Mouse (Mus musculus) neural tube, embryonic 11.5 days (tissue): ENCODE data around the gene Nt5c3. TPM values are rescaled to one million over a fixed set of nuclear protein-coding genes. Genes with fewer than 3 reads are reported as not detected.

Experiments
- ATAC-seq: fragments of 200-750 bp; cut with Nextera tagmentation; 2 replicates; pipeline ENCODE4 v1.8.0; 2017; ENCODE audit warnings: moderate number of reproducible peaks, mild to moderate bottlenecking, moderate TSS enrichment, moderate library complexity; ENCODE audit not compliant: insufficient read depth, low FRiP score, low TSS enrichment
- DNase-seq: peaks from one replicate; pipeline ENCODE4 v3.0.0-alpha.2; 2015; ENCODE audit warnings: low spot score
- H3K27ac ChIP-seq: fragments of 300-500 bp; sonication (generic); 2 replicates; pipeline ENCODE4 v1.5.1; 2014; ENCODE audit warnings: low read depth, mild to moderate bottlenecking, low read length
- H3K27me3 ChIP-seq: fragments of 300-500 bp; sonication (generic); 2 replicates; pipeline ENCODE4 v1.6.1; 2014; ENCODE audit warnings: mild to moderate bottlenecking, low read length, mixed read lengths; ENCODE audit not compliant: control insufficient read depth, insufficient read depth
- H3K36me3 ChIP-seq: fragments of 300-500 bp; sonication (generic); 2 replicates; pipeline ENCODE4 v1.6.1; 2014; ENCODE audit warnings: mild to moderate bottlenecking, low read length, moderate library complexity, mixed read lengths; ENCODE audit not compliant: control insufficient read depth, insufficient read depth
- H3K4me1 ChIP-seq: fragments of 300-500 bp; sonication (generic); 2 replicates; pipeline ENCODE4 v1.6.1; 2014; ENCODE audit warnings: low read length, mixed read lengths; ENCODE audit not compliant: control insufficient read depth, insufficient read depth
- H3K4me2 ChIP-seq: fragments of 300-500 bp; sonication (generic); 2 replicates; pipeline ENCODE4 v1.6.1; 2014; ENCODE audit warnings: low read depth, mild to moderate bottlenecking, moderate library complexity
- H3K4me3 ChIP-seq: fragments of 300-500 bp; sonication (generic); 2 replicates; pipeline ENCODE4 v1.5.1; 2014; ENCODE audit warnings: low read depth, low read length
- H3K9ac ChIP-seq: fragments of 300-500 bp; sonication (generic); 2 replicates; pipeline ENCODE4 v1.6.1; 2014; ENCODE audit warnings: mild to moderate bottlenecking, low read length
- H3K9me3 ChIP-seq: fragments of 300-500 bp; sonication (generic); 2 replicates; pipeline ENCODE4 v1.6.1; 2016; ENCODE audit warnings: low read length; ENCODE audit not compliant: control insufficient read depth
- WGBS: fragments of 180-500 bp; shearing (Covaris S2); extraction: QIAGEN DNeasy Blood & Tissue Kit; methylation state at CpG from one replicate; pipeline ENCODE4 v1.1.7; 2014; 5-methylcytosine and 5-hydroxymethylcytosine counted together
- polyA plus RNA-seq: library from polyadenylated mRNA; unstranded; fragments of >200 nt; fragmentation: Nextera tagmentation; extraction: Ambion mirVana; gene quantifications from 2 replicates; pipeline ENCODE4 v1.2.1, GENCODE M21; 2014

Nt5c3 gene
- polyA plus RNA-seq, 1 experiment from 2014 or later, result 90.7 TPM

GRCm38 (mm10) chr6:56860205-56860848, 63.4 kb downstream of the Nt5c3 start:
- ATAC-seq, result no peak
- WGBS, result 92% methylated on average over 8 of the region's 8 CpGs
- Histone ChIP-seq H3K27ac (no peak overlapping the region), H3K4me1 (no peaks in the 10 kb centered on the region), H3K4me2 (no peak overlapping the region), H3K4me3 (no peak overlapping the region), H3K9ac (no peak overlapping the region), H3K9me3 (no peaks in the 10 kb centered on the region), H3K27me3 (no peaks in the 10 kb centered on the region), H3K36me3 (no peaks in the 10 kb centered on the region)
- DNase-seq, result no peak

- Histone ChIP-seq H3K4me3 (no peak overlapping the region), H3K27ac (no peak overlapping the region), H3K27me3 (no peaks in the 10 kb centered on the region), H3K9me3 (no peaks in the 10 kb centered on the region), H3K36me3 (no peaks in the 10 kb centered on the region), H3K4me1 (no peaks in the 10 kb centered on the region), H3K9ac (no peak overlapping the region), H3K4me2 (no peak overlapping the region)
- ATAC-seq (no peak), DNase-seq (no peak)
- 54% methylated on average over 5 of the region's 5 CpGs for WGBS
These were observed 67.0 kb downstream of the Nt5c3 start for GRCm38 (mm10) chr6:56856748-56857147.

GRCm38 (mm10) chr6:56854803-56855202, 68.9 kb downstream of the Nt5c3 start:
- H3K9ac ChIP-seq, result no peak overlapping the region
- no peak overlapping the region for H3K4me2 ChIP-seq
- H3K27ac ChIP-seq, result no peak overlapping the region
- 89% methylated on average over 8 of the region's 8 CpGs for WGBS
- no peak overlapping the region for H3K4me3 ChIP-seq
- no peaks in the 10 kb centered on the region for H3K4me1 ChIP-seq
- no peaks in the 10 kb centered on the region for H3K27me3 ChIP-seq
- no peaks in the 10 kb centered on the region for H3K36me3 ChIP-seq
- ATAC-seq (no peak), DNase-seq (no peak)
- no peaks in the 10 kb centered on the region for H3K9me3 ChIP-seq

- no peak for ATAC-seq
- no peak for DNase-seq
- H3K4me3 ChIP-seq, result no peak overlapping the region
- no peaks in the 10 kb centered on the region for H3K9me3 ChIP-seq
- no peak overlapping the region for H3K4me2 ChIP-seq
- no peak overlapping the region for H3K27ac ChIP-seq
- no peaks in the 10 kb centered on the region for H3K27me3 ChIP-seq
- 80% methylated on average over 7 of the region's 7 CpGs for WGBS
- H3K36me3 ChIP-seq, result no peaks in the 10 kb centered on the region
- no peaks in the 10 kb centered on the region for H3K4me1 ChIP-seq
- no peak overlapping the region for H3K9ac ChIP-seq
These were observed 73.4 kb downstream of the Nt5c3 start for GRCm38 (mm10) chr6:56850315-56850714.

- WGBS, result 94% methylated on average over 3 of the region's 3 CpGs
- Histone ChIP-seq H3K9ac (no peak overlapping the region), H3K9me3 (no peaks in the 10 kb centered on the region), H3K36me3 (no peaks in the 10 kb centered on the region), H3K27me3 (no peaks in the 10 kb centered on the region), H3K4me2 (no peak overlapping the region), H3K27ac (no peak overlapping the region), H3K4me1 (no peaks in the 10 kb centered on the region), H3K4me3 (no peak overlapping the region)
- DNase-seq (no peak), ATAC-seq (no peak)
These were observed 74.8 kb downstream of the Nt5c3 start for GRCm38 (mm10) chr6:56848974-56849373.

GRCm38 (mm10) chr6:56844365-56844764, 79.4 kb downstream of the Nt5c3 start:
- no peak overlapping the region for H3K4me2 ChIP-seq
- WGBS, result 94% methylated on average over 2 of the region's 2 CpGs

GRCm38 (mm10) chr6:56843229-56843628, 80.5 kb downstream of the Nt5c3 start:
- H3K4me1 ChIP-seq, result no peaks in the 10 kb centered on the region
- no peaks in the 10 kb centered on the region for H3K9me3 ChIP-seq
- H3K4me3 ChIP-seq, result no peak overlapping the region
- ATAC-seq (no peak), DNase-seq (no peak)
- no peaks in the 10 kb centered on the region for H3K36me3 ChIP-seq
- H3K9ac ChIP-seq, result no peak overlapping the region
- WGBS, result 78% methylated on average over 3 of the region's 3 CpGs
- no peak overlapping the region for H3K4me2 ChIP-seq
- H3K27me3 ChIP-seq, result no peaks in the 10 kb centered on the region
- H3K27ac ChIP-seq, result no peak overlapping the region

More at GRCm38 (mm10) chr6:56844365-56844764, 79.4 kb downstream of the Nt5c3 start:
- H3K27ac ChIP-seq, result no peak overlapping the region
- no peak for ATAC-seq
- no peak for DNase-seq
- H3K9ac ChIP-seq, result no peak overlapping the region
- no peaks in the 10 kb centered on the region for H3K9me3 ChIP-seq
- H3K27me3 ChIP-seq, result no peaks in the 10 kb centered on the region
- no peaks in the 10 kb centered on the region for H3K4me1 ChIP-seq
- H3K36me3 ChIP-seq, result no peaks in the 10 kb centered on the region
- H3K4me3 ChIP-seq, result no peak overlapping the region

- no peaks in the 10 kb centered on the region; the same call in 1 of the 2 replicates for H3K36me3 ChIP-seq
- no peak for ATAC-seq
- no peaks in the 10 kb centered on the region for H3K4me1 ChIP-seq
- no peaks in the 10 kb centered on the region for H3K9me3 ChIP-seq
- no peak overlapping the region for H3K9ac ChIP-seq
- H3K4me3 ChIP-seq, result no peak overlapping the region
- DNase-seq, result no peak
- H3K4me2 ChIP-seq, result no peak overlapping the region
- no peaks in the 10 kb centered on the region for H3K27me3 ChIP-seq
- WGBS, result 92% methylated on average over 3 of the region's 3 CpGs
- H3K27ac ChIP-seq, result no peak overlapping the region
These were observed 86.1 kb downstream of the Nt5c3 start for GRCm38 (mm10) chr6:56837621-56838020.

- 92% methylated on average over 12 of the region's 12 CpGs for WGBS
- no peak overlapping the region for H3K27ac ChIP-seq
- no peaks in the 10 kb centered on the region for H3K27me3 ChIP-seq
- no peak overlapping the region for H3K9ac ChIP-seq
- H3K36me3 ChIP-seq, result no peaks in the 10 kb centered on the region; the same call in 1 of the 2 replicates
- H3K4me1 ChIP-seq, result no peaks in the 10 kb centered on the region
- no peak for ATAC-seq
- H3K4me3 ChIP-seq, result no peak overlapping the region
- H3K9me3 ChIP-seq, result no peaks in the 10 kb centered on the region
- H3K4me2 ChIP-seq, result no peak overlapping the region
- DNase-seq, result no peak
These were observed 86.6 kb downstream of the Nt5c3 start for GRCm38 (mm10) chr6:56837166-56837565.
